Mouse (Mus musculus): Measurements from ENCODE around the gene Cxcr2.
"Not testable (repeated sequence)": the region's sequence is repeated elsewhere in the genome, so short reads cannot be mapped to it uniquely, and the experiment has no call there.

Gene Cxcr2

DNA sequence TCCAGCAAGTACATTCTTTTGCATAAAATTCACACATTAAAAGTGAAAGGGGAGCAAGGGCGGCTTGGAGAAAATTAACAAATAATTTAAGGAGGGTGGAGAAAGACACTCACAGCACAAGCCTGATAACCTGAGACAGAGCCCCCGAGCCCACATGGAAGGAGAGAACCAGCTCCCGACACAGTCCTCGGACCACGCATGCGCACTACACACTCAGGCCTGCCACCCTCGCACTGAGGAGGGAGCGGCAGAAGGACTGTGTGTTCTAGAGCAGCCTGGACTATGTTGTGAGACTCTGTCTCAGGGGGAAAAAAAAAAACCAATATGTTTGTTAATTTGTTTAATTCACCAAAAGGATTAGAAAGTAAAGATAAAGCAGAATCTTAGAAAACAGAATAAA, 12.0 kb upstream of the Cxcr2 start:
- DNase-seq, result no peak

DNA sequence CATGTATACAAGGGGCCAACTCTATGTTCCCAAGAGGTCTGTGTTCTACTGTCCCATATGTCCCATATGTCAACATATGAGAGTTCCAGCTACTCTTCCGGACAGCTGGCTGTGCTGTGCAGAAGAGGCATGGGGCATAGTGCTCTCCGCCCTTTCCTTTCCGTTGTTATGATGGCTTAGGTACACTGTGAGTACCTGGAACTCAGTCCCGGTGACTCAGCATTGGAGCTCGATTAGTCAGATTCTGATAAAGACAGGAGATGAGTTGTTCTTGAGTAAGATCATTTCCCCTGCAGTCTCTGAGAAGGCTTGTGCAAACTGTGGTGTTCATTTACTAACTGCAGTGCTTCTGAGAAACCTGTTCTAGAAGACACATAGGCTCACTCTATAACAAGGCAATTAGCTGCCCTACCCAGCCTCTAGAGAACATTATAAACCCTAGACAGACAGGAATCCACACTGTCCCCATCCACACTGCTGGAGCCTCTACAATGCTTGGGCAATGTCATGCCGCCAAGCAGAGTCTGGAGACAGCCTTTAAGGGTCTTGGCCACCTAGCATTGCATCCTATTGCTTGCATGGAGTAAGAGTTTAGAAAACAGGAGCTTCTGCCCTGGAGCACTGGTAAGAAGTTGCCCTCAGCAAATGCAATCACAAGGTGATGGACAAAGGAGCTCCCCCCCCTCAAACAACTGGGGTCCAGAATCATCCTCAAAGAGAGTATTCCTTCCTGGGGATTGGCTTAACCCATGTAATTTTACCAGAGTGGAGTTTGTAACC, 4.5 kb upstream of the Cxcr2 start:
- no peak for DNase-seq

DNA sequence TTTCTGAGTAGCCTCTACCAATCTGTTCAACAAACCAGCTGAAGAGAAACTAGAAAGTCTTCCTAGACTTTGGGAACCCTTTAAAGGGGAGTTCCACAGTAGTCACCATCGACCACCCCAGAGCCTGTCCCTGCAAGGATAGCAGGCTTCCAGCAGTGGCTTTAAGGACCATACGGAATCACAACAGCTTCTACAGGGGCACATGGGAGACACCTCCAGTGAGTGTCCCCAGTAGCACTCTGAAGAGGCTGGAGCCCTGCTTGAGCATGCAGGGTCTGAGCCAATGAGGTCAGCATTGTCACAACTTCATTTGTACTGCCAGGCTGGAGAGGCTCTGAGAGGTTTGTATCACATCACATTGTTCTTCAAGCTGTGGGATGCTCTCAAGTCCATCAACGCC, 3.7 kb upstream of the Cxcr2 start:
- no peak for DNase-seq

DNA sequence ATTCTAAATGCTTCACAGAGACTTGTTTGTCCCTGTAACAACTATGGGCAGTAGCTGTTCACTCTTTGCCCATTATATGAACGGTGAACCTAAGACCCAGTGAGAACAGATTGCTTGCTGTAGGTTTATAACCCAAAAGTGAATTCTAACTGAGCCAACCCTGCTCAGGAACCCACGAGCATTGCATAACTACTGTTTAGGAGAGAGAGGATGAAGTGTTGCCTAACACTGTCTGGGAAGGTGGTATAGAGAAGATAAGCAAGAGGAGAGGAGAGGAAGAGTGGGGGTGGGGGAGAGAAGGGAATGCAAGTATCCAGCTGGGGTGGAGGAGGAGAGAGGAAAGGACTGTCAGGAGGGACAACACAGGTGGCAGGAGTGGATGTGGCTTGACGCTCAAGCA, 2.7 kb upstream of the Cxcr2 start:
- DNase-seq, result no peak

DNA sequence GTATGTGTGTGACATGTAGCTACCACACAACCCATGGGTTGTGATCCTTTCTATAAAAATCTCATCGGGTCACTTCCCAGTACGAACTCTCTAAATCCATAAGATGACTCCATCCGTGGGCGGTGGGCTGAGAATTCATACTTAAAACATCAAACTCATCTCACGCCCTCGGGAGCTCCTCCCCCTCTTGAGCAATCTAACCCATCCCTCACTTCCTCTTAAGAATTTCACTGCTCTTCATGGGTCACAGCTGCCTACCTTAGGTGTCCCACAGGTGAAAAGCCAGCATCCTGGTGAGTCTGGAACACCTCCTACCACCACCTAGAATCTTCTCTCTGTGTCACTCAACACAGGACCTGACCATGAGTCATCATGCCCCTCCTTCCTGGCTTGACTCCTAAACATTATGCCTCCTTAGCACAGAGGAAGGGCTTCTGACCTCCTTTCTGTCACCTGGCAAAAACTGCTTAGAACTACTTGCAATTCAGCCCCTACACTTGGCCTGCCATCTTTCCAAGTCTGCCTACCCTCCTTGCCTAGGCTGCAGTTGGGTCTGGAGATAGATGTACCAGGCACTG, 1.7 kb downstream of the Cxcr2 start:
- DNase-seq, result no peak

DNA sequence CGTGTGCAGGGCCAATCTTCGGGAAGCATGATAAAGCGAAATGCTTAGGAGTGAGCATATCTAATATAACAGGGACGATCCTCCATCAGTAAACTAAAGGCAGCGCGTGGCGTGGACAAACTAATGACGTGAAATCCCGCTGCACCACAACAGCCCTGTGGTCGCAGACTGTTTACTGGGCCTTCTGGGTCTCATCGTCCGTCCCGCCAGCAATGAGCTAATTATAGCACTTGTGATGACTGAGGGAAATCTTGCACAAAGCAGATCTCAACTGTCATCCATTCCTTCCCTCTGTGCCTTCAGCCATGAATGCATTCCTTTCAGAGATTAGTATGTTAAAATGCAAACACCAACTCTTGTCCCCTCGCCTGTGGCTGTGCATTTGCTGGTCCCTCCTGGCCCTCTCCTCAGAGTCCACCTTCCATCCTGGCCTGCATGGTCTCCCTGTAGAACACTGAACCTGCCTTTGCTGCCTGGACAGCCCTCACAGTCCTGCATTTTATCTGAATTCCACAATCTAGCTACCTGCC, 2.7 kb downstream of the Cxcr2 start:
- no peak for DNase-seq

DNA sequence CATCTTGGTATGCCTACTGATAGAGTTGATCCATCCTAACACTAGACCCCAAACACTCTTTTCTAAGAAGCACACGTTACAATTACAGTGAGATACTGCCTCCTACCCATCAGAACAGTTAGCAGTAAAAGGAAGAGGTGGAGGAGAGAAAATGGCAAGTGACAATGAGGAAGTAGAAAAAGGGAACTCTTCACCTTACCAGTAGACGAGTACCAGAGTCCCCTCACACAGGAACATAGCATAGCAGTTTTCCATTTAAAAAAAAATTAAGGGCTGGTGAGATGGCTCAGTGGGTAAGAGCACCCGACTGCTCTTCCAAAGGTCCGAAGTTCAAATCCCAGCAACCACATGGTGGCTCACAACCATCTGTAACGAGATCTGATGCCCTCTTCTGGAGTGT, 5.8 kb downstream of the Cxcr2 start:
- DNase-seq, result not testable (repeated sequence)

DNA sequence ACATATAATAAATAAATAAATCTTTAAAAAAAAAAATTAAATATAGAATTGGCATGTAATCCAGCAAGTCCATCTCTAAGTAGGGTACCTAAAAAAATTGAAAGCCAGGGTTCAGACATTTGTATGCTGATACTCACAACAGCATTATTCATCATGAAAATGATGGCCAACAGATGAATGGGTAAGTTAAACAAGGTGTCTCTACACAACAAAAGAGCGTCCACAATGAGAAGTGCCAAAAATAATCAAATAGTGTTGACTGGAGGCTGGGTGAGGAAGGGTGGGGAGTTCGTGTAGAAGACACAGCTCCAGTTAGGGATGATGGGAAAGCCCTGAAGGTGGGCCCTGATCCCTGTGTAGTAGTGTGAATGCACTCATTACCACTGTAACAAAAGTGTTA, 6.2 kb downstream of the Cxcr2 start:
- no peak for DNase-seq

DNA sequence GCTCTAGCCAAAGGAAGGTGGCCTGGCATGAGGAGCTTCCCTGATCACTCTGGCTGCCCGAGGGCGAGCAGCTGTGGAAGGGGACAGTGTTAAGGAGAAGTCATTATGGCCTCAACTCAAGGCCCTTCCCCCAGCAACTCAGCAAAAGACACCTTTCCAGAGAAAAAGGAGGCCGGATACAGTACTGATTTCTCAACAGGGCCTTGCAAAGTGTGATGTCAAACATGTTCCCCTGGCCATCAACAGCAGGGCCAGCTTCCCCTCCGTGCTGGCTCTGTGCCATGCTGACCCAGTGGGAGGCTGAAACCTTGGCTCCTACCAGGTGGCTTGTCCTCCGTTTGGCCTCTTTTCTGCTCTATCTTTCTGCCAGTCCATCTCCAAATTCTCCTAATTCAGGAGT, 13.3 kb downstream of the Cxcr2 start:
- no peak for DNase-seq

DNA sequence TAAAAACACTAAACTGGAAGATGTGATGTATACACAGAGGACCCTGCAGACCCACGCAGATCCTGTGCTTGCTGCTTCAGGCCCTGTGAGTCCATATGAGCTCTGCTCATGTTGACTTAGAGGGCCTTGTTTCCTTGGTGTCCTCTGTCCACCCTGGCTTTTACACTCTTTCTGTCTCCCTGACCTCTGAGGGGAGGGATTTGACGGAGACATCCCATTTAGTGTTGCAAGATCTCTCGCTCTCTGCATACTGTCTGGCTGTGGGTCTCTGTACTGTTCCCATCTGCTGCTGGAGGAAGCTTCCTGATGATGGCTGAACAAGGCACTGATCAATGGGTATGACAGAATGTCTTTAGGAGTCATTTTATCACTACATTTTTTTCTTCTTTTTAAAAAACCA, 15.9 kb downstream of the Cxcr2 start:
- DNase-seq, result no peak

DNA sequence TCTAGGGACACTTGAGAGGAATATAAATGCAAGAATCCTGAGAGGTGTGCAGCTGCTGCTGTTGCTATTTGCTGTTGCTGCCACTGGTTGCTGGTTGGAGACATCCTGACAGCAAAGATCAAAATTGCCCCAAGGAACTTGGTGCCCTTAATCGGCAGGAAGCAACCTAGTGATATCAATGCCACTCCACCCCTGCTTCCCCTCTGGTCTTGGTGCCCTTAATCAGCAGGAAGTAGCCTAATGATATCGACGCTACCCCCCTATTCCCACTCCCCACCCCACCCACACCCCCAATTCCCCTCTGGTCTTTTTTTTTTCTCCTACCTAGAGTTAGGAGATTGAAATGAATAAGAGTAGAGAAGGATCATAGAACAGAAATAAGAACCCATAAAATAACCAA, 18.9 kb downstream of the Cxcr2 start:
- peak; percentile 23 for DNase-seq

DNA sequence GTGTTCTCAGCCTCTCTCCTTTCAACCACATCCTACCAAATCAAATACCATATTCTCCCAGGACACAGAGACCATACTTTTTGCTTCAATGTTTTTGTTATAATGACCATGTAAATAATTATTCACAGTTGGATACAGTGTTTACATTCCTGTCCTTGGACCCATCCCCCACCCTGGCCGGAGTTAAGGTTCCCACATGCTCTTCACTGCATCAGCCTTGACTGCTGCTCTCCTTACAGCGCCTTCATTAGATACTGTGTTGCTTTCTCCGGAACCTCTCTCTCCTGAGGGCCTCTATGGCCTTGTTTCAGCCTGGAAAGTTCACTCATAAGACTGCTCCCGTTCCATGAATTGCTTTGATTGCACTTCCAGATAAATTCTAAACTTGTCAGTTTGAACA, 21.9 kb downstream of the Cxcr2 start:
- DNase-seq, result no peak

DNA sequence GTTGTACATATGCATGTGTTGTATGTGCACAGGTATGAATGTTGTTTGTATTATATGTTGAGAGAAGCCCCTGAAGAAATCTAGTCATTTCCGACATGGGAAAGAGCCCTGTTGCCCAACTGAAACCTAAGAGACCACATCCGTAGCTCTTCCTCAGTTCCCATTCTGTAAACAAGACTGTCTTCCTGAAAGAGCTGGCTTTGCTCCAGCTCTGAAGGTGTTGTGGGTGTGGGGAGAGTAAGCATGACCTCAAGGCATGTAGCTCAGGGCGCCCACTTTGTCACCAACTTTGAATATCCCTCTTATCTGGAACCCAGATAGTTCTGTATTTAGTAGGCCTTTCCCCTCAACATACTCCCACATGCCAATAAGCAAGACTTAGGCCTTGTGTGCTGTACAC, 24.8 kb downstream of the Cxcr2 start:
- DNase-seq, result no peak

DNA sequence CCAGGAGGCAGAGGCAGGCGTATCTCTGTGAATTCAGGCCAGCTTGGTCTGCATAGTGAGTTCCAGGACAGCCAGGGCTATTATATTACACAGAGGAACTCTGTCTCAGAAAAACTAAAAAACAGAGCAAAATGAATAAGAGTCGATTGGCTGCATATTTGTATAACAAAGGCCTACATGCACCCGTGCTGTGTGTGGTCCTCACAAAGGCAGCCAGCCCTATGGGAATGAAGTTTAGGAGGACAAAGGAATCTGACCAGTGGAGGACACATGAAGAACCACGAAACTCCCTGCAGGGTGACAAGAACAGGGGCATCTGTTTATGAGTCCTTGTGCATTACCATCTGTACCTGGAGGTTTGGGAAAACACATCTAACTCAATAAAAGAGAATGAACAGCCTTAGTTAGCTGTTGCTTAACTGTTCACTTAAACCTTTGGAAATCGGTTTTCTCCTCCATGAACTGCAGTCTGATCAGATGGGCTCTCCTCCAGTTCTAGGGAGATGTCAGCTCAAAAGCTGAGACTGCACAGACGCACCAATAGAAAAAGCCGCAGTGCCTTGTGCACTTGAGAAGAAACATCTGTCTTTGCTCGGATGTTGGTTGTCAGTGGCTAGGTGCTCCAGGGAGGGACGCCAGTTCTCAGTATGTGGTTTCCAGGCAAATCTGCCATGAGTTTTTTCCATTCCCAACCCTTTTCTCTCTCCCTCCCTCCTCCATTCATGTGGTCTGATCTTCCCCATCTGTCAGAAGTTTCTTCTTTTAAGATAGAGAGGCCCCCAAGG, 26.0 kb downstream of the Cxcr2 start:
- DNase-seq, result no peak

DNA sequence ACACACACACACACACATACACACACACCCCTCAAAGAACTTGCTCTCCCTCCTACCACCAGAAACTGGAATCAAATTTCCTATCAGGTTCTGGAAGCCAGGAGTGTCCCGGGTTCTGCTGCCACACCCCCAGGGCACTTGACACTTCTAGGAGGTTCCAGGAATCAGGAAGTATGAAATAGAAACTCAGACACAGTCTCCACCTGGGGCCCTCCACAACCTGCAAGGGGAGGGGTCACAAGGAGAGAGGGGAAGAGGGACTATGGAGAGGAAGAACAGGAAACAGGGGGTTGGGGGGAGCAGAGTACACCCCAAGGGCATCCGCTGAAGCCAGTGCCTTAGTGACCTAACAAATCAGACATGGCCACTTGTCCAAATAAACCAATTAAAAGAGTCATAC, 27.7 kb downstream of the Cxcr2 start:
- DNase-seq, result no peak

DNA sequence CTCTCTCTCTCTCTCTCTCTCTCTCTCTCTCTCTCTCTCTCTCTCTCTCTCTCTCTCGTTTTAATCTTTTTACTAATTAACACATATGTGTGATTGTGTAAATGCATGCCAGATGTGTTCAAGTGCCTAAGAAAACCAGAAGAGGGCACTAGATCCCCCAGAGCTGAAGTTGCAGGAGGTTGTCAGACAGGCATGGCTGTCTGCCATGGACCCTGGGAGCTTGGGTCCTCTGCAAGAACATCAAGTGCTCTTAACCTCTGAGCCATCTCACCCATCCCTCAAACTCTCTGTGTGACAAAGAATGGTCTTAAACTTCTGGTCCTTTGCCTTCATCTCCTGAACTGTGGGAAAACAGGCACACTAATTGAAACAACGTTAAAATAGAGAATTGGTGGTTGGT, 29.2 kb downstream of the Cxcr2 start:
- no peak for DNase-seq

DNA sequence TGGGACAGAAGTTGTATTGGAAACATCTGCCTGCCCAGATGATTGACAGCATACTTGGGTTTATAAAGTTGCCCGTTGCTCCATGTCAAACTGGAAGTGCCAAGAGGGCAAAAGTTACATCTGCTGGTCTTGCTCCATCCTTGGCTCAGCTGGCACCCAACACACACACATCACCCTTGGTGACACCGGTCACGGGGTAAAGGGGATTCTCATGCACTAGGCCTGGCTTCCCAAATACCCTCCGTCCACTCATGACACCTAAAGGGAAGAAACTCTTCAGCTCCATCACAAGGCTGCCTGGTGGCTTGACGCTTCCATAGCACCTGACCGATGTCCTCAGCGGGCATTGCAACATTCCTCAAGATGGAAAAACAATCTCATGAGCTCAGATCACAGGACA, 36.7 kb downstream of the Cxcr2 start:
- DNase-seq, result no peak

DNA sequence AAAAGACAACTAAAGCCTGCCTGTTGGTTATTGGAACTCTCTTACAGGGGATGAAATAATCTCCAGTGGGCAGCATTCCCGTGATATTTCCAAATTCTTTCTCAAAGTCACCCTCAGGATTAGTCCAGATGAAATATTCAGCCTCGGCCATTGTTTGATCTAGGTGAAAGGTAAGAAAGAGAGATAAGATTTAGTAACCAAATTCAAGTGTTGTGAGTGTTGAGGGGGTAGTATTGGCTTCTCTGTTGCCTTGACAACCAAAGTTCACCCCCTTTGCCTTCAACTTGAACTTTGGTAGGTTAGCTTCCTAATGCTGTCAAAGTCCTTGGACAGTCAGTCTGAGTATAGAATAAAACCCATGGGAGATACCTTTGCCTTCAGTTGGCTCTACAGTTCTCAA, 38.9 kb downstream of the Cxcr2 start:
- no peak for DNase-seq

DNA sequence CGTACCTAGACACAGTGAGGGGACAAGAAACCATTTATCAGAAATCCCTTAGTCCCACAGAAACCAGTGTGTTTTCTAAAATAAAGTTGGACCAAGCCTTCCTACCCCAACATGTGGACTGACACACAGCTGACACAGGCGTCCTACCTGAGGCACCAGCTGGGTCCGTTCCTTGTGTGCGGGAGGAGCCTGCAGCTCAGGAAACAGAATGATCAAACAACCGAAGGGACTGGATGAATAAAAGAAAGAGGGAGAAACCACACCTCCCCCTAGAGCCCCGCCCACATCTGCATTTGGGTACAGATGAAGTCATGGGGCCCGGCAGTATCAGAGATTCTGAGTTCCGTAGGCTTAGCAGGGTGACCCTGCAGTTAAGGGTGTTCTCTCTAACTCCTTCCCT, 40.7 kb downstream of the Cxcr2 start, which contains the start of gene Cxcr1:
TSS of gene Cxcr1 (minus strand) at position 187 of the 400 bp plus-strand sequence.
- no peak for DNase-seq

DNA sequence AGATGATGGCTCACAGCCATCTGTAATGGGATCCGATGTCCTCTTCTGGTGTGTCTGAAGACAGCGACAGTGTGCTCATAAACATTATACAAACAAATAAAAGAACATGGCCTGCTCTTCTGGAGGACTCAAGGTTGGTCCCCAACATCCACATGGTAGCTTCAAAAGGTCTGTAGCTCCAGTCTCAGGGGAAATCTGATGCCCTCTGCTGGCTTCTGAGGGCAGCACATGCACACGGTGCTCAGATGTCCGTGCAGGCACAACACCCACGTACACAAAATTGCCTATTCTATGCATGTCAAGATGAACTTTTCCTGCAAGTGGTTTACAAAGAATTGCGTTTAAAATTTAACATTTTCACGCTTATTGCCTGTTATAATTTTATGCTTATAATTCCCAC, 42.2 kb downstream of the Cxcr2 start:
- peak; percentile 45 for DNase-seq

DNA sequence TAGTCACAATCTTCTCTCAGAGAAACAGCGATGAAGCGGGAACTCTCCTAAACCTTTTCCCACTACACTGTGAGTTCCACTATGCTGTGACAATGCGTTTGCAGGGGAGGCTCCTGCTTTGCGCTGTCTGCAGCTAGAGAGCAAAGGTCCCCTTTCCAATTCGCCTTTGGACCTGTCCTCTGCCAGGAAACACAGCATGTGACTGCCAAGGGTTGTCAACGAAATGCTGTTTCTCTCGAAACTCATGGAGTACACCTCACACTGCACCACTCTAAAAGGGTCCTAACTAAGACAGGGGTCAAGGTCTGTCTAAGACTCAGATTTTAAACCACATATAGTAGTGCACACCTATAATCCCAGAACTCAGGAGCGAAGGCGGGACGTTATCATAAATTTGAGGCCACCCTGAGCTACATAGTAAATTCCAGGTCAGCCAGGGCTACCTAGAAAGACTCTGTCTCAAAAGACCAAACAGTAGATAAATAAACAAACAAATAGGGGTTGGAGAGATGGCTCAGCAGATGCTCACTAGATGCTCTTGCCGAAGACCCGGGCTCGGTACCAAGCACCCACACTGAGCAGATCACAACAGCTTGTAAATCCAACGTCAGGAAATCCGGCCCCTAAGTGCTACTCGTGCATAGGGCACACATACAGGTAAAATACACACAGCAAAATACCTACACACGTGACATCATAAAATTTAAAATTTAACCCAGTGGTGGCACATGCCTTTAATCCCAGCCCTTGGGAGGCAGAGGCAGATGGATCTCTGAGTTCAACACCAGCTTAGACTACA, 43.0 kb downstream of the Cxcr2 start:
- DNase-seq, result peak; percentile 43

DNA sequence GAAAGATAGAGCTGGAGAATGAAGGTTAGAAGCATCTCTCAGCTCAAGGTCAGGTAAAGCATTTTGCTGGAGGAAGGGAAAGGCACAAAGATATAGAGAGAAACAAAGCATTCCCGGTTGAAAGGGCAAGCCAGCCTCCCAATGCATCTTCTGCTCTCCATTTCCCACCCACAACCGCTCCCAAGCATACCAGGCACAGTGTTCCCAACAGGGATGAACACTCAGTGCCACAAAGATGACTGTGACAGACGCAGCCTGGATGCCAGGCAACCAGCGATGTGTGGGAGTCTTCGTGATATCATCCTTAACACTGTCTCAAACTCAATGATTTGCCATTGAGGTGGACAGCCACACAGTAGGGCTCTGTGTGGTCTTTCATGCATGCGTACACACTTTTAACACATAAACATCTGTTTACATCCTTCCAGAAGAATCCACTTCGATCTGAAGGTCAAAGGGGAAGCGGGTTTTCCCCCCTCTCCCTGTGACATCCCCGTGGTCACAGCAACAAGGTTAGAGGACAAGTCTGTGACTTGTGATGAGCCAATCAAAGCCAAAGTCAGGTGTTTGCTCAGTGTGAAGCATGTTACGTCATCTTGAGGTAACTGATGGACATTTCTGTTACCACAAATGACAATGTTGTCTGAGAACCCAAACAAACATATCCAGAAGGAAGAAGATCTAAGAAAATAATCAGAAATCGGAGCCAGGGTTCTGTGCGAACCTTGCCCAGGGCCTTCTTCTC, 44.1 kb downstream of the Cxcr2 start:
- DNase-seq, result no peak

Measured in liver (tissue).